Mouse (Mus musculus): ENCODE measurements at regions not wholly inside any gene's neighbourhood (a gene's known extent, or its start where the extent isn't known, plus 50 kb on each side); places are given as distances from the start of the nearest gene placed in this dataset. TPM values are rescaled to one million over a fixed set of nuclear protein-coding genes. Genes with fewer than 3 reads are reported as not detected.

GRCm38 (mm10) chr4:67677589-67677988, 850.2 kb downstream of the Tlr4 start:
- no peak overlapping the region for H3K9ac ChIP-seq
- H3K36me3 ChIP-seq (ENCODE audit: poor library complexity, severe bottlenecking), result no peaks in the 10 kb centered on the region
- no peaks in the 10 kb centered on the region for H3K9me3 ChIP-seq (replicated peaks)
- no peaks in the 10 kb centered on the region for H3K4me1 ChIP-seq
- H3K4me2 ChIP-seq, result no peak overlapping the region
- 82% methylated on average over 1 of the region's 1 CpGs for WGBS
- H3K27ac ChIP-seq, result no peak overlapping the region
- H3K27me3 ChIP-seq, result no peaks in the 10 kb centered on the region
- no peak overlapping the region for H3K4me3 ChIP-seq
- no peak for ATAC-seq

- no peak overlapping the region for H3K9ac ChIP-seq
- no peak overlapping the region for H3K4me2 ChIP-seq
- no peak for ATAC-seq
- H3K9me3 ChIP-seq (replicated peaks), result no peaks in the 10 kb centered on the region
- H3K27ac ChIP-seq, result no peak overlapping the region
- no peaks in the 10 kb centered on the region for H3K4me1 ChIP-seq
- H3K36me3 ChIP-seq (ENCODE audit: poor library complexity, severe bottlenecking), result no peaks in the 10 kb centered on the region
- no peaks in the 10 kb centered on the region for H3K27me3 ChIP-seq
- H3K4me3 ChIP-seq, result no peak overlapping the region
These were observed 871.1 kb downstream of the Tlr4 start for GRCm38 (mm10) chr4:67698438-67698837.

Small RNA genes in the stretch of these regions (microRNA-seq; reads per million reads assigned to microRNA genes)
- gene Gm44497, result not detected
